Mouse (Mus musculus): Measurements from ENCODE around the gene Jag2. TPM values are rescaled to one million over a fixed set of nuclear protein-coding genes. Genes with fewer than 3 reads are reported as not detected.

Jag2 gene
- polyA plus RNA-seq, 1 experiment from 2014 or later, result 4.7 TPM

DNA sequence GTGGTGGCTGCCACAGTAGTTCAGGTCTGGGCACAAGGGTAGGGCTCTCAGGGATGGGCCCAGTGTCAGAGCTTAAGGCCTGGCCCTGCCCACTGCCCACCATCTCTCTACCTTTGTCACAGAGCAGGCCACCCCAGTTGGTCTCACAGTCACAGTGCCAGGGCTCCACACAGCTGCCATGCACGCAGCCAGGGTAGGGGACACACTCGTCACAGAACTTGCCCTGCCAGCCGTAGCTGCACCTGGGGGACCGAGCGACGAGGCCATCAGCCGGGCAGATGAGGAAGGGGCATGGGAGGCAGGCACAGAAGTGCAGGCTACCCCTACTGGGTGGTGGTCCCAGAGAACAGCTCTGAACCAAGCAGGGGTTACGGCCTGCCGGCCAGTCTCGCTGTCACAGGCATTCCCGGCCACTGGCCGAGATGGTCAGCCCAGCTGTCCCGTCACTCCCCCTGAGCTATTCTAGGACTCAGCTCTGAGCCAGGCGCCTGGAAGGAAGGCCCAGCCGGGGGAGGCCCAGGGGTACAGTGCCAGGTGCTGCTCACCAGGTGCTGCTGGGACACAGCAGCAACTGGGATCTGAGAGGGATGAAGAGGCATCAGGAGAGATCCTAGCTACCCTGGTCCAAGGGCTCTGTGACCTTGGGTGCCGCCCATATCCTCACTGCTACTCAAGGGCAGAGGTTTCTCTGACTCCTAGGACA lies 12.7 kb downstream of the Jag2 start:
- peaks cover 27% of the 10 kb centered on the region for H3K27me3 ChIP-seq (ENCODE audit: control insufficient read depth, insufficient read depth, low read length)
- no peak overlapping the region for H3K9ac ChIP-seq (ENCODE audit: low read length)
- 59% methylated on average over 16 of the region's 16 CpGs for WGBS
- H3K4me2 ChIP-seq (ENCODE audit: low read length), result no peak overlapping the region
- no peak for ATAC-seq (ENCODE audit: insufficient number of reproducible peaks, insufficient read depth, low FRiP score, low read depth)
- H3K4me1 ChIP-seq (ENCODE audit: control insufficient read depth in 2 of 2, insufficient read depth in 2 of 2, low read length in 2 of 2), result peaks cover 18 to 19% of the 10 kb centered on the region in 2 experiments
- no peak overlapping the region for H3K4me3 ChIP-seq (ENCODE audit: control insufficient read depth in 1 of 2, insufficient read depth in 1 of 2, low read depth in 1 of 2, low read length in 2 of 2)
- H3K9me3 ChIP-seq (ENCODE audit: control insufficient read depth, low read length), result no peaks in the 10 kb centered on the region
- H3K36me3 ChIP-seq (ENCODE audit: control insufficient read depth, insufficient read depth, low read length), result peaks cover 24% of the 10 kb centered on the region
- no peak overlapping the region for H3K27ac ChIP-seq (replicated peaks in 1 of 2; ENCODE audit: control insufficient read depth in 1 of 2, insufficient read depth in 1 of 2, low read depth in 2 of 2, low read length in 2 of 2)

DNA sequence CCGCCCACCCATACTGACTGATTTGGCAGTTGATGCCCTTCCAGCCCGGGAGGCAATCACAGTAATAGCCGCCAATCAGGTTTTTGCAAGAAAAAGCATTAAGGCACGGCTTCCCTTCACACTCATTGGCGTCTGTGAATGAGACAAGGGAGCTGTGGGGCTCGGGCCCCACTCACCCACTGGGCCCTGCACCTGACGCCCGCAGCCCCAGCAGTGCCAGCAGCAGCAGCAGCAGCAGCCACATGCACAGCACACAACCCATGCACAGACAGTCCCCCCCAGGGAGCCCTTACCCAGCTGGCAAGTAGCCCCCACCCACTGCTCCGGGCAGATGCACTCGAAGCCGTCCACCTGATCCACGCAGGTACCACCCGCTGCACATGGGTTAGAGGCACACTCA lies 14.0 kb downstream of the Jag2 start:
- no peak overlapping the region for H3K27ac ChIP-seq (replicated peaks in 1 of 2; ENCODE audit: control insufficient read depth in 1 of 2, insufficient read depth in 1 of 2, low read depth in 2 of 2, low read length in 2 of 2)
- H3K4me3 ChIP-seq (ENCODE audit: control insufficient read depth in 1 of 2, insufficient read depth in 1 of 2, low read depth in 1 of 2, low read length in 2 of 2), result no peak overlapping the region
- WGBS, result 94% methylated on average over 13 of the region's 13 CpGs
- H3K27me3 ChIP-seq (ENCODE audit: control insufficient read depth, insufficient read depth, low read length), result peaks cover 25% of the 10 kb centered on the region
- no peak for ATAC-seq (ENCODE audit: insufficient number of reproducible peaks, insufficient read depth, low FRiP score, low read depth)
- peaks cover 8 to 9% of the 10 kb centered on the region in 2 experiments for H3K4me1 ChIP-seq (ENCODE audit: control insufficient read depth in 2 of 2, insufficient read depth in 2 of 2, low read length in 2 of 2)
- peaks cover 37% of the 10 kb centered on the region for H3K36me3 ChIP-seq (ENCODE audit: control insufficient read depth, insufficient read depth, low read length)
- H3K4me2 ChIP-seq (ENCODE audit: low read length), result no peak overlapping the region
- no peak overlapping the region for H3K9ac ChIP-seq (ENCODE audit: low read length)
- no peaks in the 10 kb centered on the region for H3K9me3 ChIP-seq (ENCODE audit: control insufficient read depth, low read length)

DNA sequence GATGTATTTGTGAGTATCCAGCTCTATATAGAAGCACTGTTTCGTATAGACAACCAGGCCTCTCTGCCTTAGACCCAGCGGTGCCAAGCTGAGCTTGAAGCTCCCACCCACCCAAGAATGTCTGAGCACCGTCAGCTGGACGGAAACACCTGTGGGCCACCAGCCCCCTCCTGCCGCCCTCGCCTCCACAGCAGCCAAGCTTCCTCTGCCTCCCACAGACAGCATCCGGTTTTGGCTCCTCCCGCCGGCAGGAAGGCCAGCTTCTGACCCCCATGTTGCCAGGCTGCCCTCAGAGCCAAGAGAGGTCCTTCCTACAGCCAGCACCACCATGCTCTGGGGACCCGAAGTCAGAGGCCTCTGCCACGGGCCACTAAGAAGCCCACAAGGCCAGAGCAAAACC lies 15.0 kb downstream of the Jag2 start:
- no peak for ATAC-seq (ENCODE audit: insufficient number of reproducible peaks, insufficient read depth, low FRiP score, low read depth)
- H3K27me3 ChIP-seq (ENCODE audit: control insufficient read depth, insufficient read depth, low read length), result peaks cover 14% of the 10 kb centered on the region

DNA sequence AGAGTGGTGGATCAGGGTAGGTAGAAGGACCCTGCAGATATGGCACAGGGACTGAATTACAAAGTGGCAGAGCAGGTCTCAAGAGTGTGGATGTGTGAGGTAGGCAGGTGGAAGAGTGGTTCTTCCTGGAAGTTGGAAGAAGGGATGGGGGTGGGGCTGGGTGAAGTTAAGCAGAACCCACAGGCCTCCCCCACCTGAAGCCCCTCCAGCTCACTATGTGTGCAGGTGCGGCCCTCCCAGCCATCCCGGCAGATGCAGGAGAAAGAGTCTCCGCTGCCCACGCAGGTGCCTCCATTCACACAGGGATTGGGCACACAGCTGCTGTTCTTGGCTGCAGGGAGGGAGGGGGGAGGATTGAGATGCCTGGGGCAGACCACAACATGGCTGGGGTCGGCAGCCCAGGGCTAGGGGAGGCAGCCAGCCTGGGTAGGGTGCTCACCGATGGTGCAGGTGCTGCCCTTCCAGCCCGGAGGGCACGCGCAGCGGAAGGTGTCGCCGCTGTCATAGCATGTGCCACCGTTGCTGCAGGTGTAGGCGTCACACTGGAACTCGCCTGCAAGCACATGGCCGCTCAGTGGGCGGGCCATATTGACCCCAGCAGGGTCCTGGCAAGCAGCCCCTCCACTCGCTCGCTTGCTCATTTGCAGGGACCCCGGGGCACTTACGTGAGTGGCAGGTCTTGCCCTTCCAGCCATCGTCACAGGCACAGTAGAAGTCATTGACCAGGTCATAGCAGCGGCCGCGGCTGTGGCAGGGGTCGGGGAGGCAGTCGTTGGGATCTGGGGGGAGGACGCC lies 16.4 kb downstream of the Jag2 start:
- WGBS, result 90% methylated on average over 28 of the region's 28 CpGs
- Histone ChIP-seq H3K36me3 (ENCODE audit: control insufficient read depth, insufficient read depth, low read length) (peaks cover 51% of the 10 kb centered on the region), H3K9ac (ENCODE audit: low read length) (no peak overlapping the region), H3K4me3 (ENCODE audit: control insufficient read depth in 1 of 2, insufficient read depth in 1 of 2, low read depth in 1 of 2, low read length in 2 of 2) (no peak overlapping the region), H3K27me3 (ENCODE audit: control insufficient read depth, insufficient read depth, low read length) (peaks cover 2% of the 10 kb centered on the region), H3K4me1 (ENCODE audit: control insufficient read depth in 2 of 2, insufficient read depth in 2 of 2, low read length in 2 of 2) (peaks cover 8 to 9% of the 10 kb centered on the region in 2 experiments), H3K27ac (replicated peaks in 1 of 2; ENCODE audit: control insufficient read depth in 1 of 2, insufficient read depth in 1 of 2, low read depth in 2 of 2, low read length in 2 of 2) (no peak overlapping the region), H3K9me3 (ENCODE audit: control insufficient read depth, low read length) (no peaks in the 10 kb centered on the region), H3K4me2 (ENCODE audit: low read length) (no peak overlapping the region)
- no peak for ATAC-seq (ENCODE audit: insufficient number of reproducible peaks, insufficient read depth, low FRiP score, low read depth)

More for the DNA sequence above, 15.0 kb downstream of the Jag2 start:
- no peak overlapping the region for H3K9ac ChIP-seq (ENCODE audit: low read length)
- 74% methylated on average over 11 of the region's 11 CpGs for WGBS
- H3K9me3 ChIP-seq (ENCODE audit: control insufficient read depth, low read length), result no peaks in the 10 kb centered on the region
- peaks cover 8 to 9% of the 10 kb centered on the region in 2 experiments for H3K4me1 ChIP-seq (ENCODE audit: control insufficient read depth in 2 of 2, insufficient read depth in 2 of 2, low read length in 2 of 2)
- no peak overlapping the region for H3K4me3 ChIP-seq (ENCODE audit: control insufficient read depth in 1 of 2, insufficient read depth in 1 of 2, low read depth in 1 of 2, low read length in 2 of 2)
- peaks cover 43% of the 10 kb centered on the region for H3K36me3 ChIP-seq (ENCODE audit: control insufficient read depth, insufficient read depth, low read length)
- no peak overlapping the region for H3K4me2 ChIP-seq (ENCODE audit: low read length)
- no peak overlapping the region for H3K27ac ChIP-seq (replicated peaks in 1 of 2; ENCODE audit: control insufficient read depth in 1 of 2, insufficient read depth in 1 of 2, low read depth in 2 of 2, low read length in 2 of 2)

DNA sequence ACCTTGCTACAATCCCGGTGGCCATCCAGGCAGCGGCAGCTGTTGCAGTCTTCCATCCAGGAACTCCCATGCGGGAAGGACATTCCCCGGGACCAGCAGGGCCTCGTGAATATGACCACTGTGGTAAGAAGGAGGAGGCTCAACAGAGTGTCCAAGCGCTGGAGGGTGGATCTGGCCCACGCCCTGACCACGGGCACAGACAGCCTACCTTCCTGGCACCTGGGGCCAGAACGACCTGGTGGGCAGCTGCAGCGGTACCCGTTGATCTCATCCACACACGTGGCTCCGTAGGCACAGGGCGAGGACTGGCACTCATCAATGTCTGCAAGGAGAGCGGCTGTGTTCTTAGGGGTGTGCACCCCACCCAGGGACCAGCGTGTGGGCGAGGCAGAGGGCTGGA lies 17.9 kb downstream of the Jag2 start:
- H3K36me3 ChIP-seq (ENCODE audit: control insufficient read depth, insufficient read depth, low read length), result peaks cover 51% of the 10 kb centered on the region
- ATAC-seq (ENCODE audit: insufficient number of reproducible peaks, insufficient read depth, low FRiP score, low read depth), result no peak

DNA sequence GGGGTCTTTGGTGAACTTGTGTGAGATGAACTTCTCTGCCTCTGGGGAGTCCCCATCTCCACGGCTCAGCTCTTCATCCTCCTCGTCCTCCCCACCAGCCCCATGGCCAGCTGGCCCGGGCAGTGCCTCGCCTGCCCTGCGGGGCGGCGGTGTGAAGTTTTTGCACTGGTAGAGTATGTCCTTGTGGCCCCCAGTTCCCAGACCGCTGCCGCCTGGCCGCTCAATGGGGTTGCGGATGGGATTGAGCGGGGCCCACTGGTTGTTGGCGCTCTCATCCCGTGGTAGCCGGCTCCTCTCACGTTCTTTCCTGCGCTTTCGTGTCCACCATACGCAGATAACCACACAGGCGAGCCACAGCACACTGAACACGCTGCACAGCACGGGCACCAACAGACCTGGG lies 20.6 kb downstream of the Jag2 start:
- 93% methylated on average over 22 of the region's 22 CpGs for WGBS
- no peak overlapping the region for H3K9ac ChIP-seq (ENCODE audit: low read length)
- no peak for ATAC-seq (ENCODE audit: insufficient number of reproducible peaks, insufficient read depth, low FRiP score, low read depth)
- no peaks in the 10 kb centered on the region for H3K9me3 ChIP-seq (ENCODE audit: control insufficient read depth, low read length)
- peaks cover 0 to 1% of the 10 kb centered on the region in 2 experiments; a peak in 1 of 4 replicates for H3K4me1 ChIP-seq (ENCODE audit: control insufficient read depth in 2 of 2, insufficient read depth in 2 of 2, low read length in 2 of 2)
- no peak overlapping the region for H3K4me2 ChIP-seq (ENCODE audit: low read length)
- H3K27ac ChIP-seq (replicated peaks in 1 of 2; ENCODE audit: control insufficient read depth in 1 of 2, insufficient read depth in 1 of 2, low read depth in 2 of 2, low read length in 2 of 2), result no peak overlapping the region
- no peak overlapping the region for H3K4me3 ChIP-seq (ENCODE audit: control insufficient read depth in 1 of 2, insufficient read depth in 1 of 2, low read depth in 1 of 2, low read length in 2 of 2)
- H3K36me3 ChIP-seq (ENCODE audit: control insufficient read depth, insufficient read depth, low read length), result peaks cover 44% of the 10 kb centered on the region
- no peaks in the 10 kb centered on the region for H3K27me3 ChIP-seq (ENCODE audit: control insufficient read depth, insufficient read depth, low read length)

More for the DNA sequence above, 17.9 kb downstream of the Jag2 start:
- H3K9me3 ChIP-seq (ENCODE audit: control insufficient read depth, low read length), result no peaks in the 10 kb centered on the region
- H3K4me3 ChIP-seq (ENCODE audit: control insufficient read depth in 1 of 2, insufficient read depth in 1 of 2, low read depth in 1 of 2, low read length in 2 of 2), result no peak overlapping the region
- peaks cover 0 to 1% of the 10 kb centered on the region in 2 experiments; a peak in 2 of 4 replicates for H3K4me1 ChIP-seq (ENCODE audit: control insufficient read depth in 2 of 2, insufficient read depth in 2 of 2, low read length in 2 of 2)
- no peak overlapping the region for H3K4me2 ChIP-seq (ENCODE audit: low read length)
- WGBS, result 85% methylated on average over 17 of the region's 17 CpGs
- H3K27me3 ChIP-seq (ENCODE audit: control insufficient read depth, insufficient read depth, low read length), result no peaks in the 10 kb centered on the region
- H3K27ac ChIP-seq (replicated peaks in 1 of 2; ENCODE audit: control insufficient read depth in 1 of 2, insufficient read depth in 1 of 2, low read depth in 2 of 2, low read length in 2 of 2), result no peak overlapping the region
- no peak overlapping the region for H3K9ac ChIP-seq (ENCODE audit: low read length)

DNA sequence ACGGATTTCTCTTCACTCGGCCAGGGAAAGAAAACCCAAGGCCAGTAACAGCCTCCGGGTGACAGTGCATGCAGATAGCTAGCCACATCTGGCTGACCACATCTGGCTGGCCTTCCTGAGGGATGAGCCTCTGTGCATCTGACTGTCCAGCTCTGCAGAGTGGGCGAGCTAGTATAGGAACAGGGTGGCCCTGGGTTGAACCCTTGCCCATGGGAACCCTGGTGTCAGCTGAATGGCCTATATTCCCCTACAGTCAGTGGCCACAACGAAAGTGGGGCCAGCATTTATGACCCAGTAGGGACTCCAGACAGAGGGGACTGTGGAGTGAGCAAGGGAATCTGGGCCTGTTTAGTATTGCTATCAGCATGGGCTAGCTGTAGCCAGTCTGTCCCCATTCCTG lies 24.6 kb downstream of the Jag2 start:
- H3K4me1 ChIP-seq (ENCODE audit: control insufficient read depth in 2 of 2, insufficient read depth in 2 of 2, low read length in 2 of 2), result peaks cover 0 to 5% of the 10 kb centered on the region in 2 experiments; a peak in 1 of 4 replicates
- 83% methylated on average over 5 of the region's 5 CpGs for WGBS
- ATAC-seq (ENCODE audit: insufficient number of reproducible peaks, insufficient read depth, low FRiP score, low read depth), result no peak
- H3K36me3 ChIP-seq (ENCODE audit: control insufficient read depth, insufficient read depth, low read length), result peaks cover 8% of the 10 kb centered on the region
- no peaks in the 10 kb centered on the region for H3K9me3 ChIP-seq (ENCODE audit: control insufficient read depth, low read length)
- no peak overlapping the region for H3K4me2 ChIP-seq (ENCODE audit: low read length)
- H3K9ac ChIP-seq (ENCODE audit: low read length), result no peak overlapping the region
- H3K4me3 ChIP-seq (ENCODE audit: control insufficient read depth in 1 of 2, insufficient read depth in 1 of 2, low read depth in 1 of 2, low read length in 2 of 2), result no peak overlapping the region
- no peaks in the 10 kb centered on the region for H3K27me3 ChIP-seq (ENCODE audit: control insufficient read depth, insufficient read depth, low read length)
- H3K27ac ChIP-seq (replicated peaks in 1 of 2; ENCODE audit: control insufficient read depth in 1 of 2, insufficient read depth in 1 of 2, low read depth in 2 of 2, low read length in 2 of 2), result no peak overlapping the region

Measured in heart, embryonic 14.5 days (tissue).